Mouse (Mus musculus) limb, embryonic 12.5 days (tissue): ENCODE results near the gene Lsp1. TPM values are rescaled to one million over a fixed set of nuclear protein-coding genes. Genes with fewer than 3 reads are reported as not detected.
A peak's percentile ranks its signal among the peaks of the same experiment; 100 is the strongest.

ENCODE experiments used
- ATAC-seq: fragments of 200-750 bp; cut with Nextera tagmentation; 2 replicates; pipeline ENCODE4 v1.8.0; 2017; ENCODE audit warnings: low read depth, moderate TSS enrichment; ENCODE audit not compliant: insufficient number of reproducible peaks, insufficient read depth, low FRiP score, low TSS enrichment
- H3K27ac ChIP-seq: fragments of 300-500 bp; sonication (generic); 2 replicates; pipeline ENCODE4 v1.5.1; 2016; ENCODE audit warnings: mild to moderate bottlenecking, moderate library complexity
- H3K27me3 ChIP-seq: fragments of 300-500 bp; sonication (generic); 2 replicates; pipeline ENCODE4 v1.6.1; 2016; ENCODE audit warnings: mild to moderate bottlenecking, moderate library complexity
- H3K36me3 ChIP-seq: fragments of 300-500 bp; sonication (generic); 2 replicates; pipeline ENCODE4 v1.6.1; 2016; ENCODE audit warnings: mild to moderate bottlenecking, moderate library complexity
- H3K4me1 ChIP-seq: fragments of 300-500 bp; sonication (generic); replicated peaks from 2 replicates; pipeline ENCODE4 v1.6.1; 2016
- H3K4me2 ChIP-seq: fragments of 300-500 bp; sonication (generic); 2 replicates; pipeline ENCODE4 v1.6.1; 2016; ENCODE audit warnings: mild to moderate bottlenecking, moderate library complexity
- H3K4me3 ChIP-seq: fragments of 300-500 bp; sonication (generic); replicated peaks from 2 replicates; pipeline ENCODE4 v1.5.1; 2016; ENCODE audit warnings: mild to moderate bottlenecking
- H3K9ac ChIP-seq: fragments of 300-500 bp; sonication (generic); replicated peaks from 2 replicates; pipeline ENCODE4 v1.6.1; 2016; ENCODE audit warnings: mild to moderate bottlenecking, moderate library complexity
- H3K9me3 ChIP-seq: fragments of 300-500 bp; sonication (generic); 2 replicates; pipeline ENCODE4 v1.6.1; 2016; ENCODE audit warnings: mild to moderate bottlenecking, moderate library complexity
- WGBS: fragments of 180-500 bp; shearing (Covaris S2); methylation state at CpG from one replicate; pipeline ENCODE4 v1.1.7; 2016; 5-methylcytosine and 5-hydroxymethylcytosine counted together
- polyA plus RNA-seq: library from polyadenylated mRNA; unstranded; fragments of >200 nt; fragmentation: Nextera tagmentation; extraction: Ambion mirVana; gene quantifications from 2 replicates; pipeline ENCODE4 v1.2.1, GENCODE M21; 2016

Gene Lsp1
- polyA plus RNA-seq, 1 experiment from 2014 or later = 30.3 TPM

- Histone ChIP-seq H3K9me3 (no peaks in the 10 kb centered on the region), H3K4me1 (peaks cover 73% of the 10 kb centered on the region), H3K9ac (no peak overlapping the region), H3K27ac (peak overlapping the region; percentile 93), H3K4me3 (no peak overlapping the region), H3K36me3 (peaks cover 33% of the 10 kb centered on the region), H3K4me2 (peak overlapping the region; percentile 2; the same call in 1 of the 2 replicates), H3K27me3 (no peaks in the 10 kb centered on the region)
- peak; percentile 51 for ATAC-seq
- 28% methylated on average over 8 of the region's 8 CpGs for WGBS
These were observed 26.1 kb downstream of the Lsp1 start for GRCm38 (mm10) chr7:142486751-142487162.

- Histone ChIP-seq H3K9ac (no peak overlapping the region), H3K4me1 (peaks cover 66% of the 10 kb centered on the region), H3K27me3 (no peaks in the 10 kb centered on the region), H3K27ac (peak overlapping the region; percentile 93), H3K36me3 (peaks cover 39% of the 10 kb centered on the region), H3K4me3 (no peak overlapping the region), H3K4me2 (0 out of 2 replicates have a peak overlapping the region, but pooled peaks have one; percentile 0), H3K9me3 (no peaks in the 10 kb centered on the region)
- 23% methylated on average over 9 of the region's 9 CpGs for WGBS
- ATAC-seq = peak; percentile 57
These were observed 26.8 kb downstream of the Lsp1 start for GRCm38 (mm10) chr7:142487341-142487859.

GRCm38 (mm10) chr7:142488053-142488452 is 27.4 kb downstream of the Lsp1 start:
- Histone ChIP-seq H3K36me3 (peaks cover 39% of the 10 kb centered on the region), H3K27ac (peak overlapping the region; percentile 93), H3K9ac (no peak overlapping the region), H3K4me2 (0 out of 2 replicates have a peak overlapping the region, but pooled peaks have one; percentile 0), H3K27me3 (no peaks in the 10 kb centered on the region), H3K4me1 (peaks cover 63% of the 10 kb centered on the region), H3K4me3 (no peak overlapping the region), H3K9me3 (no peaks in the 10 kb centered on the region)
- ATAC-seq = no peak
- WGBS = 76% methylated on average over 3 of the region's 3 CpGs

- Histone ChIP-seq H3K9me3 (no peaks in the 10 kb centered on the region), H3K4me2 (no peak overlapping the region), H3K4me3 (no peak overlapping the region), H3K4me1 (peaks cover 19% of the 10 kb centered on the region), H3K27ac (peak overlapping the region; percentile 77), H3K9ac (no peak overlapping the region), H3K27me3 (no peaks in the 10 kb centered on the region), H3K36me3 (peaks cover 37% of the 10 kb centered on the region)
- ATAC-seq = no peak
- 41% methylated on average over 8 of the region's 8 CpGs for WGBS
These were observed 32.9 kb downstream of the Lsp1 start for GRCm38 (mm10) chr7:142493535-142493934.

- no peak overlapping the region for H3K4me2 ChIP-seq
- 77% methylated on average over 3 of the region's 3 CpGs for WGBS
- H3K9me3 ChIP-seq = no peaks in the 10 kb centered on the region
- no peak overlapping the region for H3K27ac ChIP-seq
- peaks cover 12% of the 10 kb centered on the region for H3K36me3 ChIP-seq
- no peak overlapping the region for H3K4me3 ChIP-seq
- H3K27me3 ChIP-seq = no peaks in the 10 kb centered on the region
- H3K4me1 ChIP-seq = peaks cover 14% of the 10 kb centered on the region
- ATAC-seq = no peak
- no peak overlapping the region for H3K9ac ChIP-seq
These were observed 35.5 kb downstream of the Lsp1 start for GRCm38 (mm10) chr7:142496158-142496557.

GRCm38 (mm10) chr7:142496800-142497199 is 36.2 kb downstream of the Lsp1 start:
- H3K9me3 ChIP-seq = no peaks in the 10 kb centered on the region
- no peak for ATAC-seq
- peaks cover 5% of the 10 kb centered on the region for H3K36me3 ChIP-seq
- no peak overlapping the region for H3K27ac ChIP-seq
- 82% methylated on average over 5 of the region's 5 CpGs for WGBS
- H3K9ac ChIP-seq = no peak overlapping the region
- H3K4me1 ChIP-seq = peaks cover 14% of the 10 kb centered on the region
- H3K27me3 ChIP-seq = no peaks in the 10 kb centered on the region
- H3K4me2 ChIP-seq = no peak overlapping the region
- H3K4me3 ChIP-seq = no peak overlapping the region

- ATAC-seq = no peak
- H3K9ac ChIP-seq = no peak overlapping the region
- no peaks in the 10 kb centered on the region for H3K9me3 ChIP-seq
- no peaks in the 10 kb centered on the region for H3K36me3 ChIP-seq
- no peak overlapping the region for H3K27ac ChIP-seq
- H3K27me3 ChIP-seq = no peaks in the 10 kb centered on the region
- 90% methylated on average over 2 of the region's 2 CpGs for WGBS
- H3K4me1 ChIP-seq = peaks cover 13% of the 10 kb centered on the region
- no peak overlapping the region for H3K4me3 ChIP-seq
- H3K4me2 ChIP-seq = no peak overlapping the region
These were observed 37.2 kb downstream of the Lsp1 start for GRCm38 (mm10) chr7:142497775-142498174.

- Histone ChIP-seq H3K9me3 (no peaks in the 10 kb centered on the region), H3K4me1 (peaks cover 5% of the 10 kb centered on the region), H3K27me3 (no peaks in the 10 kb centered on the region), H3K9ac (no peak within 1 kb of the TSS), H3K36me3 (no peaks in the 10 kb centered on the region), H3K4me3 (no peak within 1 kb of the TSS), H3K4me2 (no peak within 1 kb of the TSS), H3K27ac (peak within 1 kb of the TSS; percentile 24; the same call in 1 of the 2 replicates)
- no peak for ATAC-seq
- 91% methylated on average over 2 of the region's 2 CpGs for whole genome bisulfite sequencing
These were observed 38.0 kb downstream of the Lsp1 start, which contains the start of gene Tnnt3 for GRCm38 (mm10) chr7:142498575-142498974. TSS of gene Tnnt3 (plus strand) at chr7:142498836.

- no peak overlapping the region for H3K4me2 ChIP-seq
- no peak overlapping the region for H3K9ac ChIP-seq
- H3K4me3 ChIP-seq = no peak overlapping the region
- peak overlapping the region; percentile 24; the same call in 1 of the 2 replicates for H3K27ac ChIP-seq
- no peaks in the 10 kb centered on the region for H3K36me3 ChIP-seq
- no peak for ATAC-seq
- no peaks in the 10 kb centered on the region for H3K27me3 ChIP-seq
- no peaks in the 10 kb centered on the region for H3K9me3 ChIP-seq
- H3K4me1 ChIP-seq = no peaks in the 10 kb centered on the region
- 62% methylated on average over 5 of the region's 5 CpGs for WGBS
These were observed 38.6 kb downstream of the Lsp1 start for GRCm38 (mm10) chr7:142499010-142499721.

- Histone ChIP-seq H3K9me3 (no peaks in the 10 kb centered on the region), H3K4me1 (peaks cover 2% of the 10 kb centered on the region; the same call in 1 of the 2 replicates), H3K27ac (peak overlapping the region; percentile 24; the same call in 1 of the 2 replicates), H3K36me3 (no peaks in the 10 kb centered on the region), H3K9ac (no peak overlapping the region), H3K4me2 (no peak overlapping the region), H3K27me3 (no peaks in the 10 kb centered on the region), H3K4me3 (no peak overlapping the region)
- WGBS = 84% methylated on average over 1 of the region's 1 CpGs
- ATAC-seq = no peak
These were observed 39.4 kb downstream of the Lsp1 start for GRCm38 (mm10) chr7:142500032-142500431.

- WGBS = 84% methylated on average over 4 of the region's 4 CpGs
- H3K36me3 ChIP-seq = no peaks in the 10 kb centered on the region
- peaks cover 29% of the 10 kb centered on the region for H3K4me1 ChIP-seq
These were observed 42.6 kb downstream of the Lsp1 start for GRCm38 (mm10) chr7:142503206-142503605.

More at GRCm38 (mm10) chr7:142503206-142503605, 42.6 kb downstream of the Lsp1 start:
- Histone ChIP-seq H3K9me3 (no peaks in the 10 kb centered on the region), H3K4me3 (no peak overlapping the region), H3K9ac (no peak overlapping the region), H3K4me2 (no peak overlapping the region), H3K27ac (no peak overlapping the region), H3K27me3 (no peaks in the 10 kb centered on the region)
- no peak for ATAC-seq
